Mouse (Mus musculus) heart, embryonic 16.5 days (tissue): ENCODE data around the gene Memo1. TPM values are rescaled to one million over a fixed set of nuclear protein-coding genes. Genes with fewer than 3 reads are reported as not detected.

Experiments used
- ATAC-seq: fragments of 200-750 bp; cut with Nextera tagmentation; replicated peaks from 2 replicates; pipeline ENCODE4 v1.8.0; 2017; ENCODE audit warnings: moderate number of reproducible peaks; ENCODE audit not compliant: insufficient read depth, low FRiP score; ENCODE audit errors: extremely low read depth
- H3K27ac ChIP-seq: fragments of 300-500 bp; sonication (generic); 2 replicates; pipeline ENCODE4 v1.5.1; 2014; ENCODE audit warnings: mild to moderate bottlenecking, low read length, control low read depth, moderate library complexity
- H3K27me3 ChIP-seq: fragments of 300-500 bp; sonication (generic); 2 replicates; pipeline ENCODE4 v1.6.1; 2014; ENCODE audit warnings: low read length, mixed read lengths; ENCODE audit not compliant: control insufficient read depth, insufficient read depth
- H3K36me3 ChIP-seq: fragments of 300-500 bp; sonication (generic); 2 replicates; pipeline ENCODE4 v1.6.1; 2014; ENCODE audit not compliant: control insufficient read depth, insufficient read depth
- H3K4me1 ChIP-seq: fragments of 300-500 bp; sonication (generic); 2 replicates; pipeline ENCODE4 v1.6.1; 2014; ENCODE audit warnings: low read length, mixed read lengths; ENCODE audit not compliant: control insufficient read depth, insufficient read depth
- H3K4me2 ChIP-seq: fragments of 300-500 bp; sonication (generic); 2 replicates; pipeline ENCODE4 v1.6.1; 2014; ENCODE audit warnings: low read depth, mild to moderate bottlenecking, control low read depth, low read length
- H3K4me3 ChIP-seq: fragments of 300-500 bp; sonication (generic); 2 replicates; pipeline ENCODE4 v1.5.1; 2014; ENCODE audit warnings: mild to moderate bottlenecking, control low read depth, low read length
- H3K9ac ChIP-seq: fragments of 300-500 bp; sonication (generic); 2 replicates; pipeline ENCODE4 v1.6.1; 2014; ENCODE audit warnings: low read length, control low read depth
- H3K9me3 ChIP-seq: fragments of 300-500 bp; sonication (generic); replicated peaks from 2 replicates; pipeline ENCODE4 v1.6.1; 2016; ENCODE audit warnings: low read length; ENCODE audit not compliant: control insufficient read depth
- WGBS: fragments of 180-500 bp; shearing (Covaris S2); extraction: QIAGEN DNeasy Blood & Tissue Kit; methylation state at CpG from one replicate; pipeline ENCODE4 v1.1.7; 2014; 5-methylcytosine and 5-hydroxymethylcytosine counted together
- polyA plus RNA-seq: library from polyadenylated mRNA; unstranded; fragments of >200 nt; fragmentation: Nextera tagmentation; extraction: Ambion mirVana; gene quantifications from 2 replicates; pipeline ENCODE4 v1.2.1, GENCODE M21; 2015

The Memo1 gene
- polyA plus RNA-seq, 1 experiment from 2014 or later = 72.2 TPM

- Histone ChIP-seq H3K4me2 (no peak overlapping the region), H3K4me1 (peaks cover 19% of the 10 kb centered on the region), H3K27me3 (no peaks in the 10 kb centered on the region), H3K36me3 (no peaks in the 10 kb centered on the region), H3K9me3 (no peaks in the 10 kb centered on the region), H3K9ac (no peak overlapping the region), H3K4me3 (no peak overlapping the region), H3K27ac (no peak overlapping the region)
- ATAC-seq = no peak
- WGBS = 71% methylated on average over 2 of the region's 2 CpGs
Measured at GRCm38 (mm10) chr17:74285730-74286129, 9.6 kb downstream of the Memo1 start.

- H3K9me3 ChIP-seq = no peaks in the 10 kb centered on the region
- no peaks in the 10 kb centered on the region for H3K36me3 ChIP-seq
- H3K27ac ChIP-seq = peak overlapping the region; percentile 32; the same call in 1 of the 2 replicates
- H3K4me3 ChIP-seq = no peak overlapping the region
- WGBS = 59% methylated on average over 2 of the region's 2 CpGs
- H3K9ac ChIP-seq = no peak overlapping the region
- no peak for ATAC-seq
- no peak overlapping the region for H3K4me2 ChIP-seq
- H3K27me3 ChIP-seq = no peaks in the 10 kb centered on the region
- peaks cover 14% of the 10 kb centered on the region for H3K4me1 ChIP-seq
Measured at GRCm38 (mm10) chr17:74284397-74285115, 10.8 kb downstream of the Memo1 start.

- no peak overlapping the region for H3K9ac ChIP-seq
- H3K36me3 ChIP-seq = no peaks in the 10 kb centered on the region
- no peak for ATAC-seq
- H3K27ac ChIP-seq = no peak overlapping the region
- H3K4me2 ChIP-seq = no peak overlapping the region
- no peaks in the 10 kb centered on the region for H3K9me3 ChIP-seq
- WGBS = 93% methylated on average over 3 of the region's 3 CpGs
- peaks cover 9% of the 10 kb centered on the region for H3K4me1 ChIP-seq
- no peak overlapping the region for H3K4me3 ChIP-seq
- H3K27me3 ChIP-seq = no peaks in the 10 kb centered on the region
Measured at GRCm38 (mm10) chr17:74282024-74282423, 13.3 kb downstream of the Memo1 start.

- Histone ChIP-seq H3K9ac (no peak overlapping the region), H3K36me3 (no peaks in the 10 kb centered on the region), H3K9me3 (no peaks in the 10 kb centered on the region), H3K4me3 (no peak overlapping the region), H3K4me1 (0 out of 2 replicates have a peak, but pooled peaks cover 6% of the 10 kb centered on the region), H3K4me2 (no peak overlapping the region), H3K27me3 (no peaks in the 10 kb centered on the region), H3K27ac (no peak overlapping the region)
- 87% methylated on average over 8 of the region's 8 CpGs for WGBS
- no peak for ATAC-seq
Measured at GRCm38 (mm10) chr17:74278966-74279869, 16.1 kb downstream of the Memo1 start.

GRCm38 (mm10) chr17:74274471-74274870, 20.9 kb downstream of the Memo1 start:
- 0 out of 2 replicates have a peak, but pooled peaks cover 5% of the 10 kb centered on the region for H3K4me1 ChIP-seq
- H3K9me3 ChIP-seq = no peaks in the 10 kb centered on the region
- H3K4me3 ChIP-seq = no peak overlapping the region
- H3K27ac ChIP-seq = no peak overlapping the region
- H3K9ac ChIP-seq = no peak overlapping the region
- H3K27me3 ChIP-seq = no peaks in the 10 kb centered on the region
- no peaks in the 10 kb centered on the region for H3K36me3 ChIP-seq
- WGBS = 60% methylated on average over 3 of the region's 3 CpGs
- H3K4me2 ChIP-seq = no peak overlapping the region
- ATAC-seq = no peak

GRCm38 (mm10) chr17:74272683-74273205, 22.6 kb downstream of the Memo1 start:
- H3K4me1 ChIP-seq = 0 out of 2 replicates have a peak, but pooled peaks cover 2% of the 10 kb centered on the region
- H3K36me3 ChIP-seq = no peaks in the 10 kb centered on the region
- 66% methylated on average over 16 of the region's 16 CpGs for WGBS
- H3K27me3 ChIP-seq = no peaks in the 10 kb centered on the region
- H3K27ac ChIP-seq = no peak overlapping the region
- 0 out of 2 replicates have a peak, but pooled peaks cover 2% of the 10 kb centered on the region for H3K9me3 ChIP-seq
- H3K4me3 ChIP-seq = no peak overlapping the region
- H3K4me2 ChIP-seq = no peak overlapping the region
- no peak overlapping the region for H3K9ac ChIP-seq
- no peak for ATAC-seq

- no peaks in the 10 kb centered on the region for H3K36me3 ChIP-seq
- 0 out of 2 replicates have a peak, but pooled peaks cover 2% of the 10 kb centered on the region for H3K9me3 ChIP-seq
- no peak for ATAC-seq
- 0 out of 2 replicates have a peak, but pooled peaks cover 2% of the 10 kb centered on the region for H3K4me1 ChIP-seq
- no peak overlapping the region for H3K4me2 ChIP-seq
- H3K9ac ChIP-seq = no peak overlapping the region
- H3K4me3 ChIP-seq = no peak overlapping the region
- no peaks in the 10 kb centered on the region for H3K27me3 ChIP-seq
- WGBS = 77% methylated on average over 3 of the region's 3 CpGs
- no peak overlapping the region for H3K27ac ChIP-seq
Measured at GRCm38 (mm10) chr17:74271541-74272268, 23.6 kb downstream of the Memo1 start.

GRCm38 (mm10) chr17:74270205-74270604, 25.1 kb downstream of the Memo1 start:
- Histone ChIP-seq H3K9me3 (0 out of 2 replicates have a peak, but pooled peaks cover 2% of the 10 kb centered on the region), H3K27me3 (no peaks in the 10 kb centered on the region), H3K27ac (no peak overlapping the region), H3K4me1 (peaks cover 4% of the 10 kb centered on the region), H3K36me3 (no peaks in the 10 kb centered on the region), H3K9ac (no peak overlapping the region), H3K4me2 (no peak overlapping the region), H3K4me3 (no peak overlapping the region)
- no peak for ATAC-seq
- WGBS = 53% methylated on average over 2 of the region's 2 CpGs
